Mouse (Mus musculus) liver, adult 2 months (tissue): Measurements from ENCODE around the gene Brk1. TPM values are rescaled to one million over a fixed set of nuclear protein-coding genes. Genes with fewer than 3 reads are reported as not detected.
A peak's percentile ranks its signal among the peaks of the same experiment; 100 is the strongest.

Experiments used
- DNase-seq: peaks from one replicate; pipeline ENCODE4 v3.0.0-alpha.2; 2011; ENCODE audit warnings: low read depth, low spot score; ENCODE audit errors: extremely low read depth
- H3K27ac ChIP-seq: fragments of 200-500 bp; replicated peaks from 2 replicates; pipeline ENCODE4 v1.5.1; 2012; ENCODE audit warnings: low read depth, mild to moderate bottlenecking, control low read depth, inconsistent platforms, low read length; ENCODE audit not compliant: insufficient read depth
- H3K27me3 ChIP-seq: fragments of 200-500 bp; 2 replicates; pipeline ENCODE4 v1.6.1; 2012; ENCODE audit warnings: mild to moderate bottlenecking, moderate library complexity, low read length, inconsistent platforms; ENCODE audit not compliant: control insufficient read depth, insufficient read depth
- H3K36me3 ChIP-seq: fragments of 200-500 bp; 2 replicates; pipeline ENCODE4 v1.6.1; 2012; ENCODE audit warnings: low read length, inconsistent platforms; ENCODE audit not compliant: control insufficient read depth, insufficient read depth
- H3K4me1 ChIP-seq: fragments of 200-500 bp; 2 replicates; pipeline ENCODE4 v1.6.1; 2011; ENCODE audit warnings: low read length; ENCODE audit not compliant: control insufficient read depth, insufficient read depth
- H3K4me3 ChIP-seq: fragments of 200-500 bp; 2 replicates; pipeline ENCODE4 v1.5.1; 2011; ENCODE audit warnings: low read depth, mild to moderate bottlenecking, control low read depth, low read length, moderate library complexity; ENCODE audit not compliant: insufficient read depth
- H3K79me2 ChIP-seq: fragments of 200-500 bp; 2 replicates; pipeline ENCODE4 v1.6.1; 2012; ENCODE audit warnings: inconsistent platforms, mild to moderate bottlenecking, low read length, moderate library complexity; ENCODE audit not compliant: control insufficient read depth, insufficient read depth
- H3K9ac ChIP-seq: fragments of 200-500 bp; 2 replicates; pipeline ENCODE4 v1.6.1; 2012; ENCODE audit warnings: low read depth, mild to moderate bottlenecking, control low read depth, inconsistent platforms, low read length
- CTCF ChIP-seq: fragments of 200-500 bp; IDR thresholded peaks from 2 replicates; pipeline ENCODE4 v1.5.1; 2011; ENCODE audit warnings: low read depth, low read length, control low read depth
- POLR2A ChIP-seq: fragments of 200-500 bp; IDR thresholded peaks from 2 replicates; pipeline ENCODE4 v1.6.1; 2011; ENCODE audit warnings: low read length, control low read depth; ENCODE audit not compliant: insufficient read depth; ENCODE audit errors: extremely low read depth
- WGBS: fragments of 180-500 bp; shearing (Covaris S2); methylation state at CpG from one replicate; pipeline ENCODE4 v1.1.7; 2018; 5-methylcytosine and 5-hydroxymethylcytosine counted together
- polyA plus RNA-seq: library from polyadenylated mRNA; depleted of rRNA; stranded (reverse); fragments of >200 nt; gene quantifications from 2 replicates; pipeline ENCODE4 v1.2.3, GENCODE M21; 2012; rRNA removed
- total RNA-seq: library from RNA; depleted of rRNA; stranded (reverse); fragments of >200 nt; gene quantifications from 2 replicates; pipeline ENCODE4 v1.2.3, GENCODE M21; 2014; rRNA removed

The Brk1 gene
- 70.3 and 76.0 TPM in 2 replicates for total RNA-seq
- polyA plus RNA-seq, result 75.9 and 80.3 TPM in 2 replicates

DNA sequence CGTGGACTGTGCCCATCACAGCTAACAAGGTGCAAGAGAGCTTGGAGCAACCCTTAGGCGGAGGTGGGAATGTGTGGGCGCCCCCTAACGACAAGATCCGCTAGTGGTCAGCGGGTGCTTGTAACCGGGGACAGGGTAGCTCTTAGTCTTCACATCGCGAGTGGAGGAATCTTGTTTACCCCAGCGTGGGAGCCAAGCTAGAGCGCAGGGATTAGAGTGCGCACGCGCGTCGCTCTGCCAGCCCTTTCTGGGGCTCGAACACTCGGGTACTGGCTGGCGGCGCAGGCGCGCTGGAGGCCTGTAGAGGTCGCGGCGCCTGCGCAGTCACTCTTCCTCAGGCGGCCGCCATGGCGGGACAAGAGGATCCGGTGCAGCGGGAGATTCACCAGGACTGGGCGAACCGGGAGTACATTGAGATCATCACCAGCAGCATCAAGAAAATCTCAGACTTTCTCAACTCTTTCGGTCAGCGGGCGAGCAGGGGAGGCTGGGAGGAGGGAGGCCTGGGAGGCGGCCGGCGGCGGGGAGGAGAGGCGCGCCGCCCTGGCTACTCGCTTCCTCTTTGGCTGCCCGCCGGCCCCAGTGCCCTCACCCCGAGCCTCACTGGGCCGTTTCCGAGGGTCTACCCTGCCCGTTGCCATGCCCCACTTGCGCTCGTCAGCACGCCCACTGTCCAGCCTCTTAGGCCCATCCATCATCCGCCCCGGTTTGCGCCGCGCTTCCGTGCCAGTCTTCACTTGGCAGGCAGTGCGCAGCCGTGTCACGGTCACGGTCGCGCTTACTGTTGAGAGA, at the start of gene Brk1:
TSS of gene Brk1 (plus strand) at position 341 of the 792 bp plus-strand sequence.
- peaks cover 11% of the 10 kb centered on the region; the same call in 1 of the 2 replicates for H3K4me1 ChIP-seq
- H3K27ac ChIP-seq, result peak within 1 kb of the TSS; percentile 71
- WGBS, result 1% methylated on average over 62 of the region's 65 CpGs
- H3K27me3 ChIP-seq, result no peaks in the 10 kb centered on the region
- TF ChIP-seq CTCF (peak; percentile 59), POLR2A (peak; percentile 60)
- peak; percentile 79 for DNase-seq
- peak within 1 kb of the TSS; percentile 94 for H3K4me3 ChIP-seq
- H3K79me2 ChIP-seq, result peaks cover 31% of the 10 kb centered on the region
- no peaks in the 10 kb centered on the region for H3K36me3 ChIP-seq
- H3K9ac ChIP-seq, result peak within 1 kb of the TSS; percentile 90

- Histone ChIP-seq H3K79me2 (no peaks in the 10 kb centered on the region), H3K9ac (no peak overlapping the region), H3K4me1 (no peaks in the 10 kb centered on the region), H3K27me3 (no peaks in the 10 kb centered on the region), H3K4me3 (no peak overlapping the region), H3K36me3 (no peaks in the 10 kb centered on the region), H3K27ac (no peak overlapping the region)
- DNase-seq, result no peak
- WGBS, result 93% methylated on average over 6 of the region's 6 CpGs
- TF ChIP-seq POLR2A (no peak), CTCF (no peak)
Measured at GRCm38 (mm10) chr6:113559736-113560135, 44.8 kb upstream of the Brk1 start.

GRCm38 (mm10) chr6:113564557-113564956, 40.0 kb upstream of the Brk1 start:
- WGBS, result 76% methylated on average over 1 of the region's 1 CpGs
- H3K9ac ChIP-seq, result no peak overlapping the region
- no peaks in the 10 kb centered on the region for H3K79me2 ChIP-seq
- H3K36me3 ChIP-seq, result no peaks in the 10 kb centered on the region
- no peak overlapping the region for H3K27ac ChIP-seq
- TF ChIP-seq POLR2A (no peak), CTCF (no peak)
- H3K4me1 ChIP-seq, result no peaks in the 10 kb centered on the region
- no peaks in the 10 kb centered on the region for H3K27me3 ChIP-seq
- no peak for DNase-seq
- H3K4me3 ChIP-seq, result no peak overlapping the region

DNA sequence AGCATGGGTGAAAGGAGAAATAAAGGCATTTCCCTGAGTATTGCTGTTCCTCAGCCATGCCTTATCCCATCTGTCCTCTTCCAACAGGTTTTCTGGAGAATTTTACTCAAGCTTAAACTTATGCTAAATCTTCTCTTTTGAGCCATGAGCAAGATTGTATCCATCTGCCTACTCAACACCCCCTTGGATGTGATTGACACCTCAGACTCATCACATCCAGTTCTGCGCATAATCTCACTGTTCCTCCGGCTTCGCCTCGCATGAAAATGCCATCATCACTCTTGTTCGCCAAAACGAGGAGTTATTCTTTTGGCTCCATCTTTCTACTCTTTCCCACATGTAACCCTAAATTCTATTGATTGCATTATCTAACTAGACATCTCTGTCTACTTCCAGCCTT, 28.5 kb upstream of the Brk1 start:
- TF ChIP-seq POLR2A (no peak), CTCF (no peak)
- Histone ChIP-seq H3K4me3 (no peak overlapping the region), H3K79me2 (no peaks in the 10 kb centered on the region), H3K9ac (no peak overlapping the region), H3K36me3 (no peaks in the 10 kb centered on the region), H3K4me1 (no peaks in the 10 kb centered on the region), H3K27me3 (no peaks in the 10 kb centered on the region), H3K27ac (no peak overlapping the region)
- no peak for DNase-seq
- WGBS, result 97% methylated on average over 6 of the region's 6 CpGs

- no peak for TF ChIP-seq CTCF
- no peak overlapping the region for H3K9ac ChIP-seq
- no peaks in the 10 kb centered on the region for H3K79me2 ChIP-seq
- H3K4me3 ChIP-seq, result no peak overlapping the region
- 97% methylated on average over 3 of the region's 3 CpGs for WGBS
- no peak overlapping the region for H3K27ac ChIP-seq
- H3K27me3 ChIP-seq, result no peaks in the 10 kb centered on the region
- DNase-seq, result no peak
- H3K4me1 ChIP-seq, result no peaks in the 10 kb centered on the region
- no peaks in the 10 kb centered on the region for H3K36me3 ChIP-seq
Measured at GRCm38 (mm10) chr6:113579306-113579705, 25.3 kb upstream of the Brk1 start.

GRCm38 (mm10) chr6:113583023-113583422, 21.5 kb upstream of the Brk1 start:
- no peak for TF ChIP-seq CTCF
- no peak for TF ChIP-seq POLR2A
- no peaks in the 10 kb centered on the region for H3K27me3 ChIP-seq
- H3K4me1 ChIP-seq, result no peaks in the 10 kb centered on the region
- DNase-seq, result peak; percentile 4
- H3K4me3 ChIP-seq, result no peak overlapping the region
- H3K9ac ChIP-seq, result no peak overlapping the region
- no peak overlapping the region for H3K27ac ChIP-seq
- WGBS, result 77% methylated on average over 4 of the region's 4 CpGs
- H3K36me3 ChIP-seq, result no peaks in the 10 kb centered on the region
- no peaks in the 10 kb centered on the region for H3K79me2 ChIP-seq
